Mouse (Mus musculus) embryo, embryonic 11 days (tissue): ENCODE measurements around the gene Ecsit.

Experiments used
- DNase-seq: peaks from one replicate; pipeline ENCODE4 v3.0.0-alpha.2; 2015

The Ecsit gene

DNA sequence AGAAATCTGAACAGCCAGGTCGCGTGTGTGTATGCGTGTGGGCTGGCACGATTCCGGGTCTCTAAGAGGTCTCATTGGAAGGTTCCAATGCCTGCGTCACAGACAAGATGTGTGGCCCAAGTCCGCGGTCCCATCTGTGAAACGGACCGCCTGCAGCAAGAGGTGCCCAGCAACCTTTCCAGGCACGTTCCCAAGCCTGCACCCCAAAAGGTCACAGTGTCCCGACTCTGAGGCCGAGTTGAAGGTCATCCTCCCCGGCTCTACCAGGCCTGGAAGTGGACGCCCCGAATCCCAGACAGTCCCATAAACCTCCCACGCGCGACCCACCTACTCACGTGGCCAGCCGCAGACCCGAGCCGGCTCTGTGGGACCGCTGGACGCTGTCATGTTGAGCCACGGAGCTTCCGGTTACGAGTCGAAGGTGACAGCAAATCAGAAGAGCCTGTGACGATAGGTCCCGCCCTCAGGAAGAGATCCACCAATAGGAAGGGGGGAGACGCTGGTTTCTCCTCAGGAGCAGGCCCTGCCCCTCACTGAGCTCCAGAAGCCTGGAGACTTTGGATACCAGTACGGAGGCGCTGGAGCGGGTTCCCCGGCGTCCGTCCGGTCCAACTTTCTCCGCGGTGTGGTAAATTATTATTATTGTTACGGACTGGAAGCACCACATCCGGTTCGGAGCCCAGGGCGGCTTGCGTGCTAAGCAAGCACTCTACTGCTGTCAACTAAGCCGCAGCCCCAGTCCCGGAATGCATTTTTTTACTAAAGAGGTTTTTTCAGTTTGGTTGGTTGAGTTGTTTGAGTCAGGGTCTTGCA lies at the start of gene Ecsit:
Gene Ecsit, minus strand, starts transcription at position 417 of the 813 bp plus-strand sequence.
- DNase-seq, result peak; percentile 95

DNA sequence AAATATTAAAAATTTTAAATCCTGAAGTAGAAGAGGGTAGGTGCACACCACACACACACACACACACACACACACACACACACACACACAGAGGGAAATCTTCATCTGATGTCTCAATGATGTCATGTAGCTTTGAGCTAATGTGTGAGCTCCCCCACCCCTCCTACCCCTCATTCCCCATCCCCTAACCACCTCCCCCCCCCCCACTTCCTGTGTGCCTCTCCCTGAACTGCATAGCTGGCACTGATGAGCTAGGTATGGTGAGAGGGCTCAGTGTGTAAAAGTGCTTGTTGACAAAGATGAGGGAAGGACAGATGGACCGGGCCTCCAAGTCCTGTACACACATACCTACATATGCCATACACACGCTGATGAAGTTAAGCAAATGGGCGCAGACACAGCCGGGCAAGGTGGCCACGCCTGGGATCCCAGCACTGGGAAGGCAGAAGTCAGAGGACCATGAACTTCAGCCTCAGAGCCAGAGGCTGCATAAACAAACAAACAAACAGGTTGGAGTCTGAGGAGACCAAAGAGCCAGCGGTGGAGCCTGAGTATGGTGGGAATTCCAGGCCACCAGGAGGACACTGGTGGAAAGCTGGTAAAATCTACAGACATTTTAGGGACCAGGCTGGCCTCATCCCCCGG lies 49.1 kb upstream of the Ecsit start:
- no peak for DNase-seq

DNA sequence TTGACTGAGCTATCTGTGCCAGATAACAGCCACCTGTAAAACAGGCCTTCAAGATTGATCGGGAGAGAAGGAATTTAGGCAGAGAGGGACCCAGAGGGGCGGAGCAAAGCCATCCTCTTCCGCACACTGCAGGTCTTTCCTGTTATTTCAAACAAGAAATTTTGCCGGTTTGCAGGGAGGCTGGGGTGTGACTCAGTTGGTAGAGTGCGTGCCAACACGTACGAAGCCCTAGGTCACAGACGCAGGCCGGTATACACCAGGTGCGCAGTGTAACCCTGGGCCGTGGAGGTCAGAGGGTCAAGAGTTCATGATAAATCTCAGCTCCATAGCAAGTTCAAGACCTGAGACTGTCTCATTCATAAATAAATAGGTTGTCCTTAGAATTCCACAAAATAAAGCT lies 47.0 kb upstream of the Ecsit start:
- DNase-seq, result no peak

DNA sequence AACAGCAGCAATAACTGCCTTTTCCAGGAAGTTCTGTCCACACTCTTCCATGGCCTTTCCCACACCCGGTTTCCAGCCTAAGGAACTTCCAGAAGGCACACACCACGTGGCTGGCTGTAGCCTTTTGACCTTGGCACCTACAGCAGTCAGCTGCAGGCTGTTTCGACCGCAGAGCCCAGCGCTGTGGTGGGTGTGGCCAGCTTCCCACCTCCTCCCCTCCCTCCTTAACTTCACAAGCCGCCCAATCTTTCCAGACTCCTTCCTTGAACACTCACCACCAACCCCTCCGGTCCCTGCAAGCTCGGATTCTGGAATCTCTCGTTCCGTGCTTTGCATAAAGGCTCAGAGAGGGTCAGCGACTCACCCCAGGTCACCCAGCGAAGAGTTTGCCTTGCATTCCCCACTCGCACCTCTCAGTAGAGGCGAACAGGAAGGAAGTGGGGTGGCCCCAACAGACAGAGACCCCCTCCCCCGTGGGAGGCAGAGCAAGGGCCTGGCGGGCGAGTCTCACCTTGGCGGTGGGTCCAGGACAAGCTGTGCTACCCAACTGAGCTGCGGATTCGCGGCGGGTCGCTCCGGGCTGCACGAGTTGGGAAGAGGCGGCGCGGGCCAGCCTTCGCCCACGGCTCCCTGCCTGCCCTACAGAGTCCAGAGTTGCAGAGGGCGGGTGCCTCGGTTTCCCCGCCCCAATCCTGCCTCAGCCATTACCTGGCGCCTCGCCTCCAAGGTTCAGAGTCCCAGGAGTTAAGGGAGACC lies 46.2 kb upstream of the Ecsit start:
- peak; percentile 63 for DNase-seq

DNA sequence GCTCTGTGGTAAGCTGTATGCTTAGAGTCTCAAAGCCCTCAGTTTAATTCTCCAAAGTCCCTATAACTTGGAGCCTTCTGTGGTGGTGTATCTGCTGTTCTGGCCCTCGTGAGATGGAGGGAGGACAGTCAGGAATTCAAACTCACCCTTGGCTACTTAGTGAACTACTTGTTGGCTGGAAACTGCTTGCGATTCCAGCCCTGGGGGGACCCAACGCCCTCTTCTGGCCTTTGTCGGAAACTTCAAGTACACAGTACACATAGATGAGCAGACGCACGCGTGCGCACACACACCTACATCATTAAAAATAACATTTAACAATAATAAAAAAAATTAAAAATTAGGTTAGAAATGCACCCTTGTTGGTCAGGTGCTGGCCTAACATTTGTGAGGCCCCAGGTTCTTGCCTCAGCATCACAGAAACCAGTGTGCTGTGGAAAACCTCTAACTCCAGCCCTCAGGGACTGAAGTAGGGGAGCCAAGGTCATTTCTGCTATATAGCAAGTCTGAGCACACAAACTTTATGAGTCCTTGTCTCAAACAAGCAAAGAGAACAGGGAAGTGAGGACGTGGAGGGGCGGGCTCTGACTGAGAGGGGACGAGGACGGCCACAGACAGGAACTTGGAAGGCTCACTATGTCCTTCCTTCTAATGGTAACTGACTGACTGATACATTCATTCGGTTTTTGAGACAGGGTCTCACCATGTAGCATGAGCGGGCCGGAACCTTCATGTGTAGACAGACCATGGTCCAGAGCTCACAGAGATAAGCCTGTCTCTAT lies 40.2 kb upstream of the Ecsit start:
- DNase-seq, result no peak

DNA sequence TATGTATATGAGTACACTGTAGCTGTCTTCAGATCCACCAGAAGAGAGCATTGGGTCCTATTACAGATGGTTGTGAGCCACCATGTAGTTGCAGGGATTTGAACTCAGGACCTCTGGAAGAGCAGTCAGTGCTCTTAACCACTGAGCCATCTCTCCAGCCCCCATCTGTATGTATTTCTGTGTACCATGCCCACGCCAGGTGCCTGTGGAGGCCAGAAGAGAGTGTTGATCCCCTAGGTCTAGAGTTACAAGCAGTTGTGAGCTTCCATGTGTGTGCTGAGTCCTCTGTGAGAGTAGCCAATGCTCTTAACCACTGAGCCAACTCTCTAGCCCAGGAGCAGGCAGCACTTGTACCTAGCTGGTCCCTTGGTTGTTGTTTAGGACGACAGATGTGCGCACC lies 38.9 kb upstream of the Ecsit start:
- DNase-seq, result no peak

DNA sequence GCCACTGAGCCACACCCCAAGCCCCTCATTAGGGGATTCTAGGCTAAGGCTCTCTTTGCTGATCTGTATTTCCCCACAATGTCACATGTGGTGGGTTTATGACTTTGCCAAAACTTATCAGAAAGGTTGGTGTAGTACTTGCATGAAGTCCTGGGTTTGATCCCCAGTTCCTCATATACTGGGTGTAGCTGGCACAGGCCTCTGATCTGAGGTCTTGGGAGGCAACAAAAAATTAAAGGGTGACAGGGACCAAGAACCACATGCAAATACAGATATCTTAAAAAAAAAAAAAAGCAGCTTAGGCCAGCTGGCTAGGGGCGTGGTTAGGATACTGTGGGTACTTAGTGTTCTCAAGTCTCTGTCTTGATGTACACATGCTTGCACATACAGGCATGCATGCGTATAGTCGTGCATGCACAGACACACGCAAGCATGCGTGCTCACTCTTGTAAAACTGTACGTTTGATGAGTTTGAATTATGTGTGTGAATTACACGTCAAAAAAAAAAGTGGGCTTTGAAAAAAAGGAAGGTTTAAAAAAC lies 37.9 kb upstream of the Ecsit start:
- DNase-seq, result no peak

DNA sequence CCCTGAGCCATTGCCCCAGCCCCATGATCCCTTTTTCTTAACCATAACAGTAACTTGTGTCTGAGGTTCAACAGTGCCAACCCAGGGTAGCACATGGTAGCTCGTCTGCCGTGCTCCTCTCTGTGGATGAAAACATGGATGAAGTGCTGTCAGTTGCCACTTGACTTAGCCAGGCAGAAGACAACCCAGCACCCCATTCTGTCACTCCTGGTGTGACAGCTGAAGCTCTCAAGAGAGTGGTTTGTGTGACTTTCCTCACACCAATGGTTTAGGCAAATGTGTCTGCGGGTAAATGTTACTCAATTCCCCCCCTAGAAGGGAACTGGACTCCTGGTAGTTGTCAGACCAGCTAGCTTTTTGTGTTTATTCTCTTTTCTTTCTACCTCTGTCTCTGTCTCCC lies 36.8 kb upstream of the Ecsit start:
- no peak for DNase-seq

DNA sequence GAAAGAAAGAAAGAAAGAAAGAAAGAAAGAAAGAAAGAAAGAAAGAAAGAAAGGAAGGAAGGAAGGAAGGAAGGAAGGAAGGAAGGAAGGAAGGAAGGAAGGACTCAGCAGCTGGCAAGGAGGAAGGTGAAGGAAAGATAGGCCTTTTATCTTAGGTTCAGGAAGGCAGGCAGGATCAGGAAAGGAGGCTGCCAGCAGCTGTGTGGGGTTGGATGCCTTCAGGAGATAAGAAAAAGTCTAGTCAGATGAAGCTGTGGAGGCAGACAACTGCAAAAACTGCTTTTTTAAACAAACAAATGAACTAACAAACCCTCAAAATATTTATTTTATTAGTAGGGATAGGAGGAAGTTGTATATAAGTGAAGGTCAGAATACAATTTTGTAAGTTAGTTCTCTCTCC lies 36.3 kb upstream of the Ecsit start:
- DNase-seq, result no peak

DNA sequence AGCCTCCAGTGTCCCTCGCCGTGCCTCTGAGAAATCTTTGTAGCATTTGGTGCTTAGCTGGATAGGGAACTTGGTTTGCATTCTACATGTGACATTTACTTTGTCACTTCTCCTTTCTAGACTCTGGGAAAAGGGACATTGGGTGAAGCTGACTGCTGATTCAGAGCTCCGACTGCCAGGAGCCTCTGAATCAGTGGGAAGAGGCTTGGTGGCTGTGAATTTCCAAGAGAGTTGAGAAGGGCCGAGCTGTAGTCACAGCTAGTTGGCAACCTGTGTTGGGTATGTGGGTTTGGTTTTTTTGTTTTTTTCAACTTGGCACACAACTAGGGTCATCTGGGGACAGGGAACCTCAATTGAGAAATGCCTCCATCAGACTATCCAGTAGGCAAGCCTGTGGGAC lies 34.3 kb upstream of the Ecsit start:
- no peak for DNase-seq

DNA sequence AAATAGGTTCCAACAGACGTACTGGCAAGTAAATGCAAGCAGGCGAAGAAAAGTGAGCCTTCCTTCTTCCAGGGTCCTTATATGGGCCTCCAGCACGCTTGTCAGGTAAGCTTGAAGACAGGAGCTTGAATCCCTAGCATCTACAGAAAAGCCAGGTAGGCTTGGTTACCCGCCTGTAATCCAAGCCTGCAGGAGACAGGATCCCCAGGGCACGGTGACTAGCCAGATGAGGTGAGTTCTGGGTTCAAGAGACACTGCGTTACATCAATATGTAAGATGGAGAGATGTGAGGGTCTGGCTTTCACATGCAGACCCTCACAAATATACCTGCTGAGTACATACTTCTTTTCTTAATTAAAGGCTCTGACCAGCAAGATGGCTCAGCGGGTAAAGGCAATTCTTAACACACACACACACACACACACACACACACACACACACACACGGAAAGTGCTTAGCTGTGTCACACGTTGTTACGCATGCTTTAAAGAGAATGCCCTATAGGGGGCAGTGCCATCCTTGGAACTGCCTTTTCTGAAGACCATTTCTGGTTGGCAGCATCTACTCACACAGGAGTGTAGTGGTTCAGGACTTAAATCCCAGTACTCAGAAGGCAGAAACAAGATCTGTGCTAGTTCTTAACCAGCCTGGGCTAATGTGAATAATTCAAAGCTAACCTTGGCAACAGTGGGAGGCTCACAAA lies 32.7 kb upstream of the Ecsit start:
- DNase-seq, result peak; percentile 70

DNA sequence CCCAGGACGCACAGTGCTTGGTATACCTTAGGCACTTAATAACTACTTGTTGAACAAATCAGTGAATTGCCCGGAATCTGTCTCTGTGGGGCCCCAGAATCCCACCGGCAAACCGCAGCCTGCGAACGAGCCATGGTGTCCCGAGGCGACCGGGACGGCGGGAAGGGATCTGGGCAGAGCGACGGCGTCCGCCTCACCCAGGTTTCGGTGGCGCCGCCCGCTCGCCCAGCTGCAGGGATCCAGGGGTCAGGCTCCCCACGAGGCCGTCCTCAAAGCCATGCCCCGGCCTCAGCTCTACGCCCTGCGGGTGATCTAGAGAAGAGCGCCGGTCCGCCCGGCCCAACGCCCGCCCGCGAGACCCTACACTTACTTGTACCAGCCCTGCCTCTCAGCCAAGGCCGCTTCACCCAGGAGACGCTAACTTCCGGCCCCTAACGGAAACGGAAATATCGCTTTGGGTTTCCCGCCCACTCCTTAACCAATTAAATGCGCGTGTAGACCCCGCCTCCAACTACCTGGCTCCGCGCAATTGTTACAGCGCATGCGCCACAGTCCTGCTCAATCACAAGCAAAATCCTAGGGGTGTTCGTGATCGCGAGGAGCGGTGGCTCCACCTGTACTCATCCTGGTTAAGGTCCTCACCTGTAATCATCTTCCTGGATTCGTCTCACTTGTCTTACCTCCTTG lies 31.6 kb upstream of the Ecsit start, which contains the start of gene Elof1:
Gene Elof1, minus strand, starts transcription at position 433 of the 687 bp plus-strand sequence.
- DNase-seq, result peak; percentile 98

DNA sequence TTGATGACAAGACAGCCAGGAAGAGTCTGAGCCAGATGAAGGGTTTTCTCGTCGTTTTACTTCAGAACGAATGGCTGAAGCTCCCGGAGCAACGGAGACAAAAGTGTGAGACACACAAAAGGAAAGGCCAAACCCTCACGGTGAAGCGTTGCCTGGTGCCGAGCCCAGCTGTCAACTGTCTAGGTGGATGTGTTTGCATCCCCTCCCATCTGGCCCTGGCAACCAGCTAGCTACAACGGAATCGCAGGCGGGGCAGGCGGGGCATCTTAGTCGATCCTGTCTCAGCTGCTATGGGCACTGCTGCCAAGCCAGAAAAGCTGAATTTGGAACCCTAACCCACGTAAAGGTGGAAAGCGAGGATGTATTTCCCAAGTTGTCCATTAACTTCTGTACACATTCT lies 30.8 kb upstream of the Ecsit start:
- DNase-seq, result no peak

DNA sequence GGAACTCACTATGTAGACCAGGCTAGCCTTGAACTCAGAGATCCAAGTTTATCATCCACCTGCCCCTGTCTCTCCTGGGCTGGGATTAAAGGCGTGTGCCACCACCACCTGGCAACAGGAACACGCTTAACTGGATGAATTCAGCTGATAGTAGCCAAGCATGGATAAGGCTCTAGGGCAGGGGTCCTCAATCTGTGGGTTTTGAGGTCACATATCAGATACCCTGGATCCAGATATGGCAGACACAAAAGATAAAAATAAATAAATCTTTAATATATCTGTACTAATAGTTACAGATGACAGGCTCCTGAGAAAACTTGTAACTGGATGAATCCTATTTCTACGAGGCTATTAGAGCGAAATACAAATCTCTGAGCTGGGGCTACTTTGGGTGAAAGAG lies 30.4 kb upstream of the Ecsit start:
- no peak for DNase-seq

DNA sequence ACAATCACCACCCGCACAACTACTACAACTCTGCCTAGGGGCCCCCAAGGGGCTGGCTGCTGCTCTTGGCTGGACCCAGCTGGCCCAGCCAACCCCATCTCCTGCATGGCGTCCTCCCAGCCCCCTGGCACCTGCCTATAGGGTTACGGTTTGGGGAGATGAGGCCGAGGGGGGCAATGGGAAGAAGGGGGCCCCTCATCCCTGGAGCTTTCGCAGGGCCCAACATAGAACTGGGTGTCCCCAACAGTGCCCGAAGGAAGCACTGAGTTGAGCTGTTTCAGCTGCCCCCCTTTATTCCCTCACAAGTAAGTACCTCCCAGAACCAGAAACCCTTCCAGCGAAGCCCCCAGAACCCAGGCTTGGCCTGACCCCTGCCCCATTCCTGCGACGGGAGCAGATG lies 23.0 kb upstream of the Ecsit start:
- DNase-seq, result no peak

DNA sequence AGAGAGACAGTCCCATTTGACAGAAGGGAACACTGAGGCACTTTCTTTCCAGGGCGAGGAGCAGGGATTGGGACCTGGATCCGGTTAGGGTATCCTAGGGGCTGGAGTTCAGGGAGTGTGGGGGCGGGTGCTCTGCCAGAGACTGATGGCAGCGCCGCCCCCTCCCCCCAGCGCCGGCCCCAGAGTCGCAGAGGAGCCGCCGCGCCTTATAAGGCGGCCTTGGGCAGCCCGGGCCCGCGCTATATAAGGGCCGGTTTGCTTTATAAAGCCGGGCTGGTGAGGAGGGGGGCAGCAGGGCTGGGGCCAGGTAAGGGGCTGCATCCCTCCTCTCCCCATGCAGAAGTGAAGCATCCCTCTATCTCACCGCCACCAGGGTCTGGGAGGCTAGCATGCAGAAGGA lies 14.7 kb upstream of the Ecsit start:
- peak; percentile 47 for DNase-seq

DNA sequence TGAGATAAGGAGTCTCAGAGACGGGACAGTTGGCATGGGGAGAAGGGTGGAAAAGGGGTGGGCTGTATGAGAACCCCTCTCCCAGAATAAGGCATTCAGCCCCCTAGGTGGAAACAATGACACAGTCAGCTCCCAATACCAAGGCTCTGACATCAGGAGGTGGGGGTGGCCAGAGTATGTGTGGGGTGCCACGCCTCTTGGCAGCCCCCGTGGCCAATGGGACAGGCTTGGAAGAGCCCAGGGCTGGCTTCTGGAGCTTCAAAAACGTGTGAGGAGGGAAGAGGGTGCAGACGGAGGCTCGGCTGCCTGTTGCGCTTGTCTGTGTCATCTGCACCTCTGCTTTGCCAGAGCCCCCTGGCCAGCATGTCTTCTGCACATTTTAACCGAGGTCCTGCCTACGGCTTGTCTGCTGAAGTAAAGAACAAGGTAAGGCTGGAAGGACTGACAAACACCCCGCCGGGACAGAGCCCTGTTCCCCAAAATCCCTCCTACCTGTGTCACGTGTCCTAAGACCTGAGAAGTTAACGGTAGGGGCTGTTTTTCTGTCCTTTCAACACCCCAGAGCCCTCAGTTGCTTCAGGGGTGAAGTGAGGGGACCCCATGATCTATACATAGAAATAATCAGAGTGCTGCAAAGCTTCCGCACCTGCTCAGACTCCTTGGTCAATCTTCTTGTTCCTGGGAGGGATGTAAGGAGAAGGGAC lies 13.9 kb upstream of the Ecsit start, which contains the start of gene Cnn1:
Gene Cnn1, plus strand, starts transcription at position 224 of the 704 bp plus-strand sequence.
- DNase-seq, result peak; percentile 29

DNA sequence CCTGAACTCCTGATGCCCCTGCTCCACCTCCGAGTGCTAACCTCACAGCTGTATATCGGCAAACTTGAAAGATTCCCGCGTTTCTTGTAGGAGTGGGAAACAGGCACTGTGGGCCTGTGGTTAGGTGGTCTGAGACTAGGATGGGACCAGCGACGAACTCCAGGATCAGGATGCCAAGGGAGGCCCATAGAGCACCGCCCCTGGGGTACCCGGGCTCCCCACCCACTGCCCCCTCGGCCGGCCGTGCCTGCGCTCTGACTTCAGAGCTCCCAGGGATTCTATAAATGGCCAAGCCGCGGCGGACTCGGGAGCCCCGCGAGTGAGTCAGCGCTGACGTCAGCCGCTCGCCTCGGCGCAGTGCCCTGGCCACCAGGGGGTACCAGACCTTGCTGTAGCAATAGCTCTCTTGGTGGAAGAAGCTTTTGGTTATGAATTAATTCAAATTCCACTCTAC lies 10.6 kb upstream of the Ecsit start:
- DNase-seq, result peak; percentile 92

DNA sequence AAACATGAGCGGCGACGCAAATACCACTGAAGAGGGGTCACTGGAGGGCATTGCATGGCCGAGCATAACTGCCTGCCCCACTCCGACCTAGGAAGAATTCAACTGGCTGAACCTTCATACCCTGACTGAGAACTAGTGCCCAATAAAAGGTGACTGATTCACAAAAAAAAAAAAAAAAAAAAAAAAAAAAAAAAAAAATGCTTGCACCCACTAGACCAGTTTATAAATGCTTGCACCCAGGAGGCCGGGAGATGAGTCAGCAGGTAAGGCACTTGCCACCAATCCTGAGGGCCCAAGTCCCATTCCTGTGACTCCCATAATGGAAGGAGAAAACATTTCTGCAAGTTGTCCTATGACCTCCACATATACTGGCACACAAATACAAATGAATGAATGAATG lies 7.5 kb upstream of the Ecsit start:
- DNase-seq, result no peak

DNA sequence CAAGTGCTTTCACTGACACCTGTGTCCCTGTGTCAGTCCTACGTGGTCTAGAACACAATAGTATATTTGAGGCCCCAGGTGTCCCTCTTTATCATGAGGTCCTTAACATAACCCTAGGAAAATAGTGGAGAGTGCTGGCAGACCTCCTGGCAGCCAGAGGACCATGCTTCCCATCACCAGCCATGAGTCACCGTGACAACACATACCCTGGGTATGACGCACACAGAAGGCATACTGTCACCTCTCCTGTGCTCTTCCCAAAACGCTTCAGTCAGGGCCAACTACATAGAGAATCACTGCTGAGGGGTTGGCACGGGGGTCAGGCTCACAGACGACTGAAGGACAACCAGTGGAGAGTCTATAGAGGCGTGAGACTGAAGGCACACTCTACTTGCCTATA lies 4.7 kb upstream of the Ecsit start:
- DNase-seq, result no peak

DNA sequence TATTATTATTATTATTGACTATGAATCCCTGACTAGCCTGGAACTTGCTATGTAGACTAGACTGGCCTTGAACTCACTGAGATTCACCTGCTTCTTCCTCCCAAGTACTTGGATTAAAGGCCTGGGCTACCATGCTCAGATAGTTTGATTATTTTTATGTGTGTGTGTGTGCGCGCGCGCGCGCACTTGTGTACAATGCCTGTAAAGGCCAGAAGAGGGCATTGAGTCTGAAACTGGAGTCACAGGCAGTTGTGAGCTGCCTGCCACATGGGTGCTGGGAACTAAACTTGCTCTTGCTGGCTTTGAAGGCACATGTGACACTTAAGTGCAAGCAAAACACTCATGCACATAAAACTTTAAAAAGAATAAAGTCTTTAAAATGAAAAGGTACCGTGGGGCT lies 4.0 kb upstream of the Ecsit start:
- DNase-seq, result no peak
